Mouse (Mus musculus) urinary bladder, adult 2 months (tissue): ENCODE results near the gene Zfp94. TPM values are rescaled to one million over a fixed set of nuclear protein-coding genes. Genes with fewer than 3 reads are reported as not detected.
"Not testable (repeated sequence)": the region's sequence is repeated elsewhere in the genome, so short reads cannot be mapped to it uniquely, and the experiment has no call there.

ENCODE experiments used
- DNase-seq: peaks from one replicate; pipeline ENCODE4 v3.0.0; 2022; ENCODE audit warnings: low spot score
- polyA plus RNA-seq: library from polyadenylated mRNA; depleted of rRNA; stranded (reverse); fragments of >200 nt; gene quantifications from 2 replicates; pipeline ENCODE4 v1.2.3, GENCODE M21; 2012; rRNA removed

The Zfp94 gene
- polyA plus RNA-seq, 1 experiment: 11.0 TPM

DNA sequence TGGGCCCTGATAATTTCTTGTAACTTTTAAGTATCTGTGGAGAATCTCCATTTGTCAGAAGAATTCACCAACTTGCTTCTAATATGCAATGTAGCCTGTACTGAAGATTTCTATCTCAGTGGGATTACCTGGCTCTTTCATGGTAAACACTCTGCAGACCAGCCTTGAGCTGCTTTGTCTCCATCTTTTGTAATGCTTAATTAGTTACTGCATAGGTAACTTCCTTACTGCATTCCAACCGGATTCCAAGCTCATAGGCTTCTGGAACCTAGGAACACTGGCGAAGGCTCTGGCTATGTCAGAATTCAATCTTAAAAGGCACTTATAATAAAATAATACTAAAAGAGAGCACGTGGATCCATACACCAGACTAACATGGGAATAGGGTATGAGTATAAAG is 37.7 kb downstream of the Zfp94 start:
- DNase-seq: not testable (repeated sequence)

DNA sequence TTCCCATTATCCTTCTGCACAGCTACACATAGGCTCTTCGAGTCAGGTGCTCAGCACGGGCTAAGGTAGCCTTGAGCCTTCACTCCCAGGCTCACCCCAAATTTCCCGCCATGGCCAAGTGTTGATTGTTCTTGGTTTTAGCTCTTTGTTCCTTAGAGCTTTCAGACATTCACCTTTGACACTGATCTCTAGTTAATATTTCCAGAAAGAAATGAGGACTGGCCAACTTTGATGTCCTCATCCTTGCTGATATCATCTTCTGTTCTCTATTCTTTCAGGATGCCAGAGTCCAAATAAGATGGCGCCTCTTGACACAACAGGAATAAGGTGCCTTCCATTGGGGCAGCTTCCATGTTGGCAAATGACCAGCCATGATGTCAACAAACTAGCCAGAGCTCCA is 42.0 kb downstream of the Zfp94 start:
- DNase-seq: no peak

GRCm38 (mm10) chr7:24271191-24271590 is 45.3 kb downstream of the Zfp94 start:
- no peak for DNase-seq

- DNase-seq: peak; percentile 33
Observed at GRCm38 (mm10) chr7:24270288-24270672, 46.2 kb downstream of the Zfp94 start, which contains the start of gene Zfp93. Gene Zfp93, plus strand, starts transcription at chr7:24270420.

GRCm38 (mm10) chr7:24269667-24270287 is 46.7 kb downstream of the Zfp94 start:
- DNase-seq: no peak

DNA sequence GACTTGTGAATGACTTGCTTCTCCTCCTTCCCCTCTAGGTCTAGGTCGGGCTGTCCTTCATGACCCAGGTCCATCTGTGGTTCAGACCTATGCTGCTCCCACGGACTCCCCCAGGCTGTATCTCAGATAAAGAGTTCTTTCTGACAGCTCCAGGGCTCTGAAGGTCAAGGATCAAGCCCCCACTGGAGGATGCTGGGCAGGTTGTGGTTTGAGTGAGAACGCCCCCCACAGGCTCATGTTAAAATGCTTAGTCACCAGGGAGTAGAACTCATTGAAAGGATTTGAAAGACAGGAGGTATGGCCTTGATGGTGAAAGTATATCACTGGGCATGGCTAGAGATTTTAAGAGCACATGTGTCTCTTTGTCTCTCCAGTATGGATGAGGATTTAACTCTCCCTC is 47.2 kb downstream of the Zfp94 start:
- DNase-seq: no peak

DNA sequence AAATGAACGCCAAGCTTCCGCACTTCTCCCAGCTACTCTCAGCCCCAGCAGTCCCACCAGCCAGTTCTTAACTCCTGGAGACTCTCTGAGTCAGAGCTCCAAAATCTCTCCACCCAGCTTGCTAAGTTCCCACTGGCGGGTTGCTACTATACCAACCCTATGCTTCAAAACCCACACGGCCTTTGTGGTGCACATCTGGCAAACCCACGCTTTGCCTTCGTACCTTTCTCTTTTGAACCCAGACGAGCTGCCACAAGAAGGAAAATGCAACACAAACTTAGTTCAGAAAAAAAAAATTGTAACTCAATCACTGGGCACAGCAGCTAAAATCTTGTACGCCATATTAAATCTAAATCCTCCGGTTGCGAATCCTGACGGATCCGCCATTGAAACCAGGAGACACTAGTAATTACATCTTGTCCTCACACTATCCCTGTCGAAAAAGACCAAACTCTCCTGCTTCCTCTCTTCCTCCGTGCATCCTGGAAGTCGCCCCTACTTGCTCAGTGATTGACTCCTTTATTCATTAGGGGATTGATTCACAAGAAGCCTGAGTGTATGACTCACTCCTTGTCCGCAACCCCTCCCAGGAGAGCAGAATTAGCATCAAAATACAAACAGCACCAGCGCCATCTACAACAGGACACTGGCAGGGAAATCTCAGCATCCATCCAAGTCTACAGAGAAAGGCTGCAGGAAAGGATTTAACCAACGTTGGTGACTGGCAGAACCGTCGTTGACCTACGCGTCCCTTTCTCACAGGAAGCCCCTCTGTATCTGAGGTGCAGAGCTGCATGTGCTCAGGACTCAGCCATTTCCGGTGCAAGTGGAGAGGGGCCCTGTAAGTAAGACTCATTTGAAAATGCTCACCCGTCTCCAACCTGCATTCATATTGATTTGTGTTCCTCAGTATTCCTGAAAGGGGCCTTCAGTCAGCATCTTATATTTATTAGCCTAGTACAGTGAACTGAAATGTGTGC is 48.0 kb downstream of the Zfp94 start:
- no peak for DNase-seq

DNA sequence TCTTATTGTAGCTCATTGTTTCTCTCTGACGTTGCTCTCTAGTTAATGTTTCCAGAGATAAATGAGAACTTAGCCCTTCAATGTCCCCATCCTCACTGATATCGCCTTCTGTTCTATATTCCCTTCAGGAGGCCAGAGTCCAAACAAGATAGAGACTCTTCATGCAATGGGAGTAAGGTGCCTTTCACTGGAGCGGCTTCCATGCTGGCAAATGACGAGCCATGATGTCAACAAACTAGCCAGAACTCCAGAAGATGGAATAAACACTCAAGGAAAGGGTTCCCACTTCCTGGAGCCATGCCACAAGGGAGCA is 56.5 kb downstream of the Zfp94 start:
- DNase-seq: no peak

- no peak for DNase-seq
Observed at GRCm38 (mm10) chr7:24259306-24259999, 57.0 kb downstream of the Zfp94 start.

GRCm38 (mm10) chr7:24254633-24255474 is 61.6 kb downstream of the Zfp94 start, which contains the start of gene Zfp108:
Gene Zfp108, plus strand, starts transcription at chr7:24254794.
- peak; percentile 50 for DNase-seq

- DNase-seq: no peak
Observed at GRCm38 (mm10) chr7:24253779-24254615, 62.5 kb downstream of the Zfp94 start.

Other genes with a start within 250 kb of the Zfp94 start
- 17.2 and 19.1 TPM in 2 replicates for gene Zfp180, start 234.7 kb downstream of the Zfp94 start, polyA plus RNA-seq
- 4.6 and 5.1 TPM in 2 replicates for gene Zfp112, start 204.4 kb downstream of the Zfp94 start, polyA plus RNA-seq
- gene Zfp235, start 182.5 kb downstream of the Zfp94 start, polyA plus RNA-seq: 10.6 and 12.9 TPM in 2 replicates
- gene Zfp114, start 141.6 kb downstream of the Zfp94 start, polyA plus RNA-seq: 1.1 TPM in 2 replicates
- gene Zfp111, start 105.2 kb downstream of the Zfp94 start, polyA plus RNA-seq: 4.6 and 5.5 TPM in 2 replicates
- 4.1 and 4.2 TPM in 2 replicates for gene Zfp109, start 79.1 kb downstream of the Zfp94 start, polyA plus RNA-seq
- gene Zfp108, start 61.9 kb downstream of the Zfp94 start, polyA plus RNA-seq: 3.1 TPM in 2 replicates
- 6.0 and 6.4 TPM in 2 replicates for gene Zfp93, start 46.2 kb downstream of the Zfp94 start, polyA plus RNA-seq
- gene Zfp61, start 15.4 kb downstream of the Zfp94 start, polyA plus RNA-seq: 16.1 and 18.1 TPM in 2 replicates
- 0.19 TPM in 2 replicates for gene Tescl, start 17.3 kb upstream of the Zfp94 start, polyA plus RNA-seq
- not detected in 2 replicates for gene Lypd5, start 32.5 kb upstream of the Zfp94 start, polyA plus RNA-seq
- gene Kcnn4, start 53.6 kb upstream of the Zfp94 start, polyA plus RNA-seq: 47.4 and 50.6 TPM in 2 replicates
- 37.6 and 37.7 TPM in 2 replicates for gene Smg9, start 83.0 kb upstream of the Zfp94 start, polyA plus RNA-seq
- 0.03 TPM in 1 of 2 replicates, not detected in the other for gene Irgc1, start 135.6 kb upstream of the Zfp94 start, polyA plus RNA-seq
- 18.8 and 28.9 TPM in 2 replicates for gene Plaur, start 145.8 kb upstream of the Zfp94 start, polyA plus RNA-seq
- gene Cadm4, start 165.4 kb upstream of the Zfp94 start, polyA plus RNA-seq: 10.0 and 19.2 TPM in 2 replicates
- 10.0 and 10.7 TPM in 2 replicates for gene Zfp428, start 190.3 kb upstream of the Zfp94 start, polyA plus RNA-seq
- gene AC161166.1, start 195.8 kb upstream of the Zfp94 start, polyA plus RNA-seq: not detected in 2 replicates
- gene Irgq, start 214.0 kb upstream of the Zfp94 start, polyA plus RNA-seq: 10.8 and 12.4 TPM in 2 replicates
- 0.10 and 0.21 TPM in 2 replicates for gene Pinlyp, start 229.5 kb upstream of the Zfp94 start, polyA plus RNA-seq
- 32.5 and 33.5 TPM in 2 replicates for gene Xrcc1, start 229.6 kb upstream of the Zfp94 start, polyA plus RNA-seq